Mouse (Mus musculus): ENCODE measurements around the gene Kbtbd13. TPM values are rescaled to one million over a fixed set of nuclear protein-coding genes. Genes with fewer than 3 reads are reported as not detected.

The Kbtbd13 gene
- polyA plus RNA-seq, 1 experiment, result not detected

DNA sequence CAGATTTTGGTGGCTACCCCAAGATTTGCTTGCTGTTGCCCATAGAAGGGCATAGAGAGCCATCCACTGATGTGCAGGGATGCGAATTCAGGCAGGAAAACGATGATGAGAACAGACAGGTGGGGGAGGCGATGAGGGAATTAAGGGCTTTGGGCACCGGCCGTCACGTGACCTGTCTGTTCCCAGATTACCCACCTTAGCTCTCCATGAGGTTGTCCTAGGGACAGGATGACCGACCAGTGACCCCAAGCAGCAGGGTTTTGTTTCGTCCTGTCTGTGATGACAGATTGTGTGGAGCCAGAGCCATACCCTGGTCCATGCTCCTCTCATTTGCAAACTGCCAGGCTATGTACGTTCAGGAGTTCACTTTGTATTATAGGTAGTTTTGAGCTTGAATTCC lies 27.8 kb downstream of the Kbtbd13 start:
- TF ChIP-seq CTCF (IDR thresholded peaks at IDR 0.05; ENCODE audit: borderline replicate concordance, insufficient read depth, low read length) (no peak), POLR2A (IDR thresholded peaks at IDR 0.05; ENCODE audit: low read depth, low read length) (no peak)
- Histone ChIP-seq H3K4me1 (ENCODE audit: control insufficient read depth, insufficient read depth, low read length) (no peaks in the 10 kb centered on the region), H3K27ac (ENCODE audit: insufficient read depth, low read length) (no peak overlapping the region), H3K4me3 (ENCODE audit: insufficient read depth, low read length) (no peak overlapping the region)

DNA sequence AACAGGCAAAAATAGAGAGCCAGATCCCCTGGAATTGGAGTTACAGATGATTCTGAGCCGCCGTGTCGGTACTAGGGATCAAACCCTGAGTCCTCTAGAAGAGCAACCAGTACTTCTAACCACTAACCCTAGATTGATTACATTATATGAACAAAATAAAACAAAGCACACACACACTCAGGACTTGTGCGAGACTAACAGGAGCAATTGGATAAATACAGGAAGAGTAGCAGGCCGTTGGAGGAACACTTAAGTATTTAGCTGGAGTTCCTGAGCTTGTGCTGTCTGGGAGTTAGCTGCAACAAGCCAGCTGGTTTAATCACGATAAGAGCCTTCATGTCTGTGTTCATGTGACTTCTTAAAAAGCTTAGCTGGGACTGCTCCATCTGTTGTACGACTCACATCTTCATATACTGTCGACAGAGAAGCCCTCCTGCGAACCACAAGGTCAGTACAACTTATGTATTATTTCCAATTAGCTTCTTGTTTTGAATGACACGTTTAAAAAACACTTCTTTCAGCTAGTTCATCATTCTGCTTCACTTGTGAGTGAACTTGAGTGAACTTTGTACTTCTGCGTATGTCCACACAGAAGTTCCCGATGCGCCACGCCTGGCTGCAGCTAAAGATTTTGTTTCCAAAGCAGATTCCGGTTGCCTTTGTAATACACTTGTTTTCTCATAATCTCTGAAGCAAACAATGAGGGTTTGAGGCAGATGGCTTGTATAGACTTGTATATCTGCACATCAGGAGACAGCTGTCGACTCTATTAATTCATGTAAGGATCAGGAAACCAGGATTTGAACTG lies 30.6 kb downstream of the Kbtbd13 start, which contains the start of gene Ubap1l:
TSS of gene Ubap1l (plus strand) at position 401 of the 808 bp plus-strand sequence.
- TF ChIP-seq CTCF (IDR thresholded peaks at IDR 0.05; ENCODE audit: borderline replicate concordance, insufficient read depth, low read length) (no peak), POLR2A (IDR thresholded peaks at IDR 0.05; ENCODE audit: low read depth, low read length) (no peak)

DNA sequence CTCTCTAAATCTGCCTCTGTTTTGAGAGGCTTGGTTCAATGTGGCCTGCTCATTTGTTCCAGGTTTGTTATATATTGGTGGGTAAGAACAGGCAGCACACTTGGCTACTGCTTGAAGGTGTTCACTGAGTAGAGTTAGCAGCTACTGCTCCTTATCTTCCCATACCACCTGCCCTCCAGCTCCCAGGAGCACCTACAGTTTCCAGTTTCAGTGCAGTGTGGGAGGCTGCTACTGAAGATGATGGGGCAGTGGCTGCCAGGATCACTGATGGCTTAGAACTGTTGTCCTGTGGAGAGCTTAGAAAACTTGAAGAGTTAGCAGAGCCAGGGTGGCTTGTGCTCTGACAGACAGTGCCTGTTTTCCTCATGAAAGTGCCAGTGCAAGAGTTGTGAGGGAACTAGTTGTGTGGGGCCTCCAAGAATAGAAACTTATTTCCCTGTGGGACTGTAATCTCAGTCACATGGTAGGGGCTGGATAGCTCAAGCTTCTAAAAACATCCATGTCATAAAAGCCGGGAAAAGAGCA lies 32.4 kb downstream of the Kbtbd13 start:
- Histone ChIP-seq H3K4me3 (ENCODE audit: insufficient read depth, low read length) (no peak overlapping the region), H3K27ac (ENCODE audit: insufficient read depth, low read length) (no peak overlapping the region), H3K4me1 (ENCODE audit: control insufficient read depth, insufficient read depth, low read length) (no peaks in the 10 kb centered on the region)
- no peak for TF ChIP-seq CTCF (IDR thresholded peaks at IDR 0.05; ENCODE audit: borderline replicate concordance, insufficient read depth, low read length)
- no peak for TF ChIP-seq POLR2A (IDR thresholded peaks at IDR 0.05; ENCODE audit: low read depth, low read length)

More for the DNA sequence above, 30.6 kb downstream of the Kbtbd13 start, which contains the start of gene Ubap1l:
- H3K4me3 ChIP-seq (ENCODE audit: insufficient read depth, low read length), result no peak within 1 kb of the TSS
- H3K27ac ChIP-seq (ENCODE audit: insufficient read depth, low read length), result no peak within 1 kb of the TSS
- no peaks in the 10 kb centered on the region for H3K4me1 ChIP-seq (ENCODE audit: control insufficient read depth, insufficient read depth, low read length)

DNA sequence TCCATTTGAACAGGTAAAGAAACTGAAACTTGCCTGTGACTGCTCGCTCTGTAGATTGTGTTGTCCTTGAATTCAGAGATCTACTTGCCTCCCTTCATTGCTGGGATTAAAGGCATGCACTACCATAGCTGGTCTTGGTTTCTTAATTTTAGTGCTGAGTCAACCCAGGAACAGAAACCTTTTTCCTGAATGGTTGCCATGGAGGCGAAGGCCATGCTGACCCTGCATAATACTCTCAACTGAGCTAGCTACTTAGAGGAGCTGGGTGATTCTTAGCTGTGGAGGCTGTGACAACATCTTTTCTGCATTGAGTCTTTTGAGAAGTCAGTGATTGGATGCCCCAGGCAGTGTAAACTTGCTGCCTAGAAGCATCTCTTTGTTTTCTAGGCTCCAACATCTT lies 34.5 kb downstream of the Kbtbd13 start:
- H3K4me3 ChIP-seq (ENCODE audit: insufficient read depth, low read length), result no peak overlapping the region
- TF ChIP-seq CTCF (IDR thresholded peaks at IDR 0.05; ENCODE audit: borderline replicate concordance, insufficient read depth, low read length) (no peak), POLR2A (IDR thresholded peaks at IDR 0.05; ENCODE audit: low read depth, low read length) (no peak)

DNA sequence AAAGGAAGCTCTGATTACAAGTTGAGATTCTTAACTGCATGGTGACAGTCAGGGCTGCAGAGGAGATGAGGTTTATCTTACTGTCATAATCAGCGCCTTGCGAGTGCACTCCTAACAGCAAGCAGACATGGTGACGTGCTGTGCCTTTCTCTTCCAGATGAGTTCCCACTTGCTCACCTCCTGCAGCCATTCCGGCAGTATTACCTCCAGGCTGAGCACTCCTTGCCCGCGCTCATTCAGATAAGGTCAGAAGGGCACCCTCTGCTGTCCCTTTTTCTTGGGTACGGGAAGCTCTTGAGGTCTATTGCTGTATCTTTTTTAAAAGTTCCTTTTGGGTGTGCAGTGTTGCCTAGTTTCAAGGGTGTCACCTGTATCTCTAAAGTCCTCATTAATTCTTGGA lies 34.9 kb downstream of the Kbtbd13 start:
- H3K4me3 ChIP-seq (ENCODE audit: insufficient read depth, low read length), result no peak overlapping the region
- TF ChIP-seq CTCF (IDR thresholded peaks at IDR 0.05; ENCODE audit: borderline replicate concordance, insufficient read depth, low read length), result no peak
- no peak for TF ChIP-seq POLR2A (IDR thresholded peaks at IDR 0.05; ENCODE audit: low read depth, low read length)
- H3K4me1 ChIP-seq (ENCODE audit: control insufficient read depth, insufficient read depth, low read length), result no peaks in the 10 kb centered on the region
- H3K27ac ChIP-seq (ENCODE audit: insufficient read depth, low read length), result no peak overlapping the region

More for the DNA sequence above, 34.5 kb downstream of the Kbtbd13 start:
- Histone ChIP-seq H3K27ac (ENCODE audit: insufficient read depth, low read length) (no peak overlapping the region), H3K4me1 (ENCODE audit: control insufficient read depth, insufficient read depth, low read length) (no peaks in the 10 kb centered on the region)

DNA sequence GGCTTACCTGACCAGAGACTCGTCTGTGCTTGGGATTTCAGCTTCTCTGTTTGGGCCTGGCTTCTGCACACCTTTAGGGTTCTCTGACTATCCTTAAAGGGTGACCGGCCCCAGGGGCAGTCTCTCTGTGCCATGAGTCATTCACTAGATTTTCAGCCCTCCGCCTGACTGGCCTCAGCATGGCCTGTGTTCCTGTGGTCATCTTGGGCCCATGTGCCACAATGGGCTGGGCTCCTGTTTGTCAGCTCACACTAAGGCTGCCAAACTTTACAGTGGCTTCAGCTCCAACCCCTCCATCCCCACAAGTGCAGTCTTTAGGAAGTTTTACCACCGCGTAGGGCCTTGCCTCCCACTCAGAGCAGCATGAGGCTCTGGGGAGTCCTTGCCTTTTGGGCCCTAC lies 38.2 kb downstream of the Kbtbd13 start:
- H3K27ac ChIP-seq (ENCODE audit: insufficient read depth, low read length), result no peak overlapping the region
- no peak overlapping the region for H3K4me3 ChIP-seq (ENCODE audit: insufficient read depth, low read length)
- no peak for TF ChIP-seq CTCF (IDR thresholded peaks at IDR 0.05; ENCODE audit: borderline replicate concordance, insufficient read depth, low read length)
- no peak for TF ChIP-seq POLR2A (IDR thresholded peaks at IDR 0.05; ENCODE audit: low read depth, low read length)
- H3K4me1 ChIP-seq (ENCODE audit: control insufficient read depth, insufficient read depth, low read length), result no peaks in the 10 kb centered on the region

DNA sequence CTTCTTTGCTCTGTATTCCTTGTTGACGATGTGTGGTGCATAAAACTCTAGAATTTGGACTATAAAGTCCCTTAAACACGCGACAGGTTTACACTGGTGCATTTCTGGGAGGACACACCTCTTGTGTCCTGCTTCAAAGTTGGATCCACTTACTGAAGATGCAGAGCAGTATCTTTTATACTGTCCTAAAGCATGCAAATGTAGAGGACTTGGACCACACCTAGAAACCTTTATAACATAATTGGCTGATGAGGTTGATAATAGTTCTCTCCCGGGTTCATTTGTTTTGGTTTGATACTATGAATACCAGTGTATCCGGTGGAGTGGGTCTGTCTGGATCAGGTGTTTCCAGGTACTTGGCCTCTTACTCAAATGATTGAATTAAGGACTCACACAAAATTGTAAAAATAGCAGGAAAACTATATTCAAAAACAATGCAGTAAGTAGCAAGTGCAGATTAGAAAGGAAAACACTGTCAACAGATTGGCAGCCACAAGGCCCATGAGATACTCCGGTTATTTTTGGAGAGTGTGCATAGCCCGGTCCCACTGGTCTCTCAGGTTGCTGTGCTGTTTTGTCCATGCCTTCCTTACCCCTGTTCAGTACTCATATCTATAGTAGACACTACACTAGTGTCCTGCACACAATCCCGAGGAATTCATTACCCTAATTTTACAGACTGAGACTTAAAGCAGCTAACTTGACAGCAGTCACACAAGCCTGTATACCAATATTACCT lies 44.2 kb downstream of the Kbtbd13 start:
- TF ChIP-seq POLR2A (IDR thresholded peaks at IDR 0.05; ENCODE audit: low read depth, low read length) (no peak), CTCF (IDR thresholded peaks at IDR 0.05; ENCODE audit: borderline replicate concordance, insufficient read depth, low read length) (no peak)
- Histone ChIP-seq H3K27ac (ENCODE audit: insufficient read depth, low read length) (peak overlapping the region; percentile 38; the same call in 1 of the 2 replicates), H3K4me1 (ENCODE audit: control insufficient read depth, insufficient read depth, low read length) (no peaks in the 10 kb centered on the region), H3K4me3 (ENCODE audit: insufficient read depth, low read length) (peak overlapping the region; percentile 96)

DNA sequence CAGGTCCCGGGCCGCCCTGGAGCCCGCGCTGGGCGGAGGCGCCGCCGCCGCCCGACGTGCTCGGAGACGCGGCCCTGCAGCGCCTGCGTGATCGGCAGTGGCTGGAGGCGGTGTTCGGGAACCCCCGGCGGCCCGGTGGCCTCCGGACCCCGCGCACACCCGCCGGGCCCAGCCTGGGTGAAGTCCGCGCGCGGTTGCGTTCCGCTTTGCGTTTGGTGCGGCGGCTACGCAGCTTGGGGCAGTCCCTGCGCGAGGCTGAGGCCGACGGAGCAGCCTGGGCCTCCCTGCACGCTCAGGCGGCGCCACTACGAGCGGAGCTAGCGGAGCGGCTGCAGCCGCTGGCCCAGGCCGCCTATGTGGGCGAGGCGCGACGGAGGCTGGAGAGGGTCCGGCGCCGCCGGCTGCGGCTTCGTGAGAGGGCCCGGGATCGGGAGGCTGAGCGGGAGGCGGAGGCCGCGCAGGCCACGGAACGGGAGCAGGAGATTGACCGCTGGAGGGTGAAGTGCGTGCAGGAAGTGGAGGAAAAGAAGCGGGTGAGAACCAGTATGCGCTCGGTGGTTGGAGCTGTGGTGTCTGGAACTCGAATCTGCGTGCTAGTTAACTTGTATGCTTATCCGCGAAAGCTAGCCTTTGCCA lies 44.9 kb downstream of the Kbtbd13 start:
- TF ChIP-seq CTCF (IDR thresholded peaks at IDR 0.05; ENCODE audit: borderline replicate concordance, insufficient read depth, low read length) (no peak), POLR2A (IDR thresholded peaks at IDR 0.05; ENCODE audit: low read depth, low read length) (no peak; the same call in 1 of the 2 replicates)
- Histone ChIP-seq H3K27ac (ENCODE audit: insufficient read depth, low read length) (peak overlapping the region; percentile 38; the same call in 1 of the 2 replicates), H3K4me3 (ENCODE audit: insufficient read depth, low read length) (peak overlapping the region; percentile 96), H3K4me1 (ENCODE audit: control insufficient read depth, insufficient read depth, low read length) (no peaks in the 10 kb centered on the region)

DNA sequence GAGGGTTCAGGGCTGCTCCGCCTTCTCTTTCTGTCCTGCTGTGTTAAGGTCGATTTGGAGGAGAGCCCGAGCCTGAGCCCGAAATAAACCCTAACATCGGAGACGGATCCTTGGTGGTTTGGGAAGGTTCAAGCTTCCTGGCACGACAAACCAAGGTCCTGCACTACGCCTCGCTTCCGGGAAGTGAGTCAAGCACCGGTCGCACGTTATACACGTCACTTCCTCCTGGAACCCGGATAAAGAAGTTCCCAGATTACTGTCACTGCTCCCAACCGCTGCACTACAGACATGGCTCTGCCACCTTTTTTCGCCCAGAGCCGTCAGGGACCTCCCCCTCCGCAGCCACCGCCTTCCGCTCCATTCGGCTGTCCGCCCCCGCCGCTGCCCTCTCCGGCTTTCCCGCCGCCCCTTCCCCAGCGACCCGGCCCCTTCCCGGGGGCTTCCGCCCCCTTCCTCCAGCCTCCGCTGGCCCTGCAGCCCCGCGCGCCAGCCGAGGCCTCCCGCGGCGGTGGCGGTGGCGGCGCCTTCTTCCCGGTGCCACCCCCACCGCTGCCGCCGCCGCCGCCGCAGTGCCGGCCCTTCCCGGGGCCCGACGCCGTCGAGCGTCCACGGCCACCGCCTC lies 45.5 kb downstream of the Kbtbd13 start, which contains the start of gene Pdcd7:
TSS of gene Pdcd7 (plus strand) at position 251 of the 622 bp plus-strand sequence.
- TF ChIP-seq POLR2A (IDR thresholded peaks at IDR 0.05; ENCODE audit: low read depth, low read length) (peak; percentile 85), CTCF (IDR thresholded peaks at IDR 0.05; ENCODE audit: borderline replicate concordance, insufficient read depth, low read length) (no peak)
- no peaks in the 10 kb centered on the region for H3K4me1 ChIP-seq (ENCODE audit: control insufficient read depth, insufficient read depth, low read length)
- peak within 1 kb of the TSS; percentile 96 for H3K4me3 ChIP-seq (ENCODE audit: insufficient read depth, low read length)
- H3K27ac ChIP-seq (ENCODE audit: insufficient read depth, low read length), result peak within 1 kb of the TSS; percentile 44

Data from embryonic fibroblast, embryonic 13.5 days (primary cell).